Mouse (Mus musculus) lung, embryonic 14.5 days (tissue): ENCODE results near the gene Nckap1l. TPM values are rescaled to one million over a fixed set of nuclear protein-coding genes. Genes with fewer than 3 reads are reported as not detected.

Experiments used
- ATAC-seq: fragments of 200-750 bp; cut with Nextera tagmentation; 2 replicates; pipeline ENCODE4 v1.8.0; 2017; ENCODE audit warnings: mild to moderate bottlenecking, moderate TSS enrichment, moderate library complexity; ENCODE audit not compliant: insufficient read depth
- DNase-seq: peaks from one replicate; pipeline ENCODE4 v3.0.0-alpha.2; 2015
- H3K27ac ChIP-seq: fragments of 300-500 bp; sonication (generic); 2 replicates; pipeline ENCODE4 v1.5.1; 2014; ENCODE audit warnings: low read depth, mild to moderate bottlenecking, moderate library complexity
- H3K27me3 ChIP-seq: fragments of 300-500 bp; sonication (generic); 2 replicates; pipeline ENCODE4 v1.6.1; 2014; ENCODE audit warnings: low read length, control low read depth; ENCODE audit not compliant: insufficient read depth
- H3K36me3 ChIP-seq: fragments of 300-500 bp; sonication (generic); 2 replicates; pipeline ENCODE4 v1.6.1; 2014; ENCODE audit warnings: control low read depth; ENCODE audit not compliant: insufficient read depth
- H3K4me1 ChIP-seq: fragments of 300-500 bp; sonication (generic); 2 replicates; pipeline ENCODE4 v1.6.1; 2014; ENCODE audit warnings: antibody characterized with exemption, control low read depth; ENCODE audit not compliant: insufficient read depth
- H3K4me2 ChIP-seq: fragments of 300-500 bp; sonication (generic); 2 replicates; pipeline ENCODE4 v1.6.1; 2014; ENCODE audit warnings: mild to moderate bottlenecking
- H3K4me3 ChIP-seq: fragments of 300-500 bp; sonication (generic); 2 replicates; pipeline ENCODE4 v1.5.1; 2014; ENCODE audit warnings: low read depth, low read length
- H3K9ac ChIP-seq: fragments of 300-500 bp; sonication (generic); 2 replicates; pipeline ENCODE4 v1.6.1; 2014
- H3K9me3 ChIP-seq: fragments of 300-500 bp; sonication (generic); 2 replicates; pipeline ENCODE4 v1.6.1; 2016; ENCODE audit warnings: low read depth, low read length, control low read depth
- CTCF ChIP-seq: IDR thresholded peaks from 2 replicates; pipeline ENCODE4 v1.5.1; 2016; ENCODE audit warnings: antibody characterized with exemption, low read depth
- WGBS: fragments of 180-500 bp; shearing (Covaris S2); extraction: QIAGEN DNeasy Blood & Tissue Kit; methylation state at CpG from one replicate; pipeline ENCODE4 v1.1.7; 2014; 5-methylcytosine and 5-hydroxymethylcytosine counted together
- polyA plus RNA-seq: library from polyadenylated mRNA; unstranded; fragments of >200 nt; fragmentation: Nextera tagmentation; extraction: Ambion mirVana; gene quantifications from 2 replicates; pipeline ENCODE4 v1.2.1, GENCODE M21; 2014

Gene Nckap1l
- polyA plus RNA-seq, 1 experiment from 2014 or later: 2.6 TPM

DNA sequence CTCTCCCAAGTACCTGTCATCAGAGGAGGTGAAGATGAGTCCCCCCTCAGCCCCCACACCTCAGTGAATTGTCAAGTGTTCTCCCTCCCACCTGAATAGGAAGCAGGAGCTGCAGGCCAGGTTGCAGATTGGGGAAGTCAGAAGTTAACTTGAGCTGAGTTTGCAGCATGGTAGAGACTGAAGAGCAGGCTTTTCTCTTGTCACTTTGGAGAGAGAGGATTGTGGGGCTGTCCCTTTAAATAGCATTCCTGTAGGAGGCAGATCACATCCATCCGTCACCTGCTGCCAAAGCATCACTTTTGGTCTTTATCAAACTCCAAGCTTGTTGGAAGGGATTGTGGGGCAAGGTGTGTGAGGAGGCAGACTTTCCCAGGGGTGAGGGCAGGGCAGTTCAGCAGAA, 47.1 kb downstream of the Nckap1l start:
- Histone ChIP-seq H3K36me3 (no peaks in the 10 kb centered on the region), H3K27ac (no peak overlapping the region), H3K27me3 (peaks cover 25% of the 10 kb centered on the region), H3K4me2 (no peak overlapping the region), H3K9me3 (no peaks in the 10 kb centered on the region), H3K4me1 (no peaks in the 10 kb centered on the region), H3K4me3 (no peak overlapping the region), H3K9ac (no peak overlapping the region)
- no peak for ATAC-seq
- WGBS: 45% methylated on average over 1 of the region's 1 CpGs
- DNase-seq: no peak
- TF ChIP-seq CTCF: no peak

- DNase-seq: no peak
- H3K27me3 ChIP-seq: peaks cover 29% of the 10 kb centered on the region
- 46% methylated on average over 2 of the region's 2 CpGs for WGBS
These were observed 47.6 kb downstream of the Nckap1l start for GRCm38 (mm10) chr15:103501186-103501585.

GRCm38 (mm10) chr15:103502435-103503250, 49.0 kb downstream of the Nckap1l start, which contains the start of gene Pde1b:
TSS of gene Pde1b (plus strand) at chr15:103503034.
- H3K27ac ChIP-seq: no peak within 1 kb of the TSS
- DNase-seq (peak; percentile 71), ATAC-seq (peak; percentile 93)
- H3K4me2 ChIP-seq: peak within 1 kb of the TSS; percentile 99
- H3K9me3 ChIP-seq: no peaks in the 10 kb centered on the region
- under 1% methylated on average over 62 of the region's 63 CpGs for WGBS
- H3K4me1 ChIP-seq: no peaks in the 10 kb centered on the region
- H3K27me3 ChIP-seq: peaks cover 29% of the 10 kb centered on the region
- H3K4me3 ChIP-seq: peak within 1 kb of the TSS; percentile 52
- no peaks in the 10 kb centered on the region for H3K36me3 ChIP-seq
- peak within 1 kb of the TSS; percentile 49 for H3K9ac ChIP-seq
- no peak for TF ChIP-seq CTCF

More at GRCm38 (mm10) chr15:103501186-103501585, 47.6 kb downstream of the Nckap1l start:
- Histone ChIP-seq H3K9me3 (no peaks in the 10 kb centered on the region), H3K9ac (no peak overlapping the region), H3K4me1 (no peaks in the 10 kb centered on the region), H3K36me3 (no peaks in the 10 kb centered on the region), H3K27ac (no peak overlapping the region), H3K4me2 (no peak overlapping the region), H3K4me3 (no peak overlapping the region)
- no peak for ATAC-seq
- no peak for TF ChIP-seq CTCF

DNA sequence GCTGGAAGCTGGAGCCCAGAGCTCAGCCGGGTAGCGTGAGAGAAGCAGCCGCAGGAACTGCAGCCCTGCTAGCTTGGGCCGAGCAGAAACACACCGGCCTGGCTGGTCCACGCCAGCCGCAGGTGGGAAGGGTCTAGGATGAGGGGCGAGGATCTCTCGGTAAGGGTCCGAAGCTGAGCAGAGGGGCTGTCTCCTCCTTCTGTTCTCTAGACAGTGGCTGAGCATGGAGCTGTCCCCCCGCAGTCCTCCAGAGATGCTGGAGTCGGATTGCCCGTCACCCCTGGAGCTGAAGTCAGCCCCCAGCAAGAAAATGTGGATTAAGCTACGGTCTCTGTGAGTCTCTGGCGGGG, 49.6 kb downstream of the Nckap1l start:
- H3K27ac ChIP-seq: no peak overlapping the region

GRCm38 (mm10) chr15:103503660-103504059, 50.1 kb downstream of the Nckap1l start:
- H3K9me3 ChIP-seq: no peaks in the 10 kb centered on the region
- WGBS: 37% methylated on average over 12 of the region's 12 CpGs
- no peak for DNase-seq
- H3K4me2 ChIP-seq: peak overlapping the region; percentile 99
- H3K27ac ChIP-seq: no peak overlapping the region
- H3K36me3 ChIP-seq: no peaks in the 10 kb centered on the region
- TF ChIP-seq CTCF: no peak
- H3K4me1 ChIP-seq: no peaks in the 10 kb centered on the region
- no peak overlapping the region for H3K9ac ChIP-seq
- ATAC-seq: peak; percentile 1; the same call in 1 of the 2 replicates
- peak overlapping the region; percentile 52 for H3K4me3 ChIP-seq
- H3K27me3 ChIP-seq: peaks cover 29% of the 10 kb centered on the region

More for the DNA sequence above, 49.6 kb downstream of the Nckap1l start:
- Histone ChIP-seq H3K4me1 (no peaks in the 10 kb centered on the region), H3K36me3 (no peaks in the 10 kb centered on the region), H3K4me3 (peak overlapping the region; percentile 52), H3K27me3 (peaks cover 29% of the 10 kb centered on the region), H3K4me2 (peak overlapping the region; percentile 99), H3K9me3 (no peaks in the 10 kb centered on the region), H3K9ac (peak overlapping the region; percentile 49)
- TF ChIP-seq CTCF: no peak
- DNase-seq: no peak
- WGBS: 1% methylated on average over 15 of the region's 15 CpGs
- ATAC-seq: no peak; the same call in 1 of the 2 replicates

DNA sequence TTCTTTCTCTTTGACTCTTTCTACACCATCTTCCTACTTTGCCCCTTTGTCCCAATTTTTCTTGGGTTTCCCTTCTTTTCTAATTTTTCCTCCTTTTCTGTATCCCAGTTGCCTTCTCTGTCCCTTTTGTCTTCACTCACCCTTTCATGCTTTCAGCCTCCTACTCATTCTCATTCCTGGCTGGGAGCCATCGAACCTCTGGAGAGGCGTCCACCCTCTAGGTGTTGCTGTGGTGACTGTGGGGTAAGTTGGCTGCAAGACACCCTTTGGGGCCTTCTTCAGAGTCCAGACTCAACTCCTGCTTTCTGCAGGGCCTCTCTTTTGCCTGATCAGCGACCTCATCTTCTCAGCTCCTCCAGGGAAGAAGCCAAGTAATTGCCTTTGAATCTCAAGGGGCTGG, 55.7 kb downstream of the Nckap1l start:
- Histone ChIP-seq H3K4me2 (no peak overlapping the region), H3K27me3 (peaks cover 11% of the 10 kb centered on the region; the same call in 1 of the 2 replicates), H3K36me3 (no peaks in the 10 kb centered on the region), H3K9me3 (no peaks in the 10 kb centered on the region), H3K9ac (no peak overlapping the region), H3K27ac (no peak overlapping the region), H3K4me1 (peaks cover 5% of the 10 kb centered on the region; the same call in 1 of the 2 replicates), H3K4me3 (no peak overlapping the region)
- WGBS: 36% methylated on average over 3 of the region's 3 CpGs
- no peak for DNase-seq
- no peak for ATAC-seq
- TF ChIP-seq CTCF: no peak

DNA sequence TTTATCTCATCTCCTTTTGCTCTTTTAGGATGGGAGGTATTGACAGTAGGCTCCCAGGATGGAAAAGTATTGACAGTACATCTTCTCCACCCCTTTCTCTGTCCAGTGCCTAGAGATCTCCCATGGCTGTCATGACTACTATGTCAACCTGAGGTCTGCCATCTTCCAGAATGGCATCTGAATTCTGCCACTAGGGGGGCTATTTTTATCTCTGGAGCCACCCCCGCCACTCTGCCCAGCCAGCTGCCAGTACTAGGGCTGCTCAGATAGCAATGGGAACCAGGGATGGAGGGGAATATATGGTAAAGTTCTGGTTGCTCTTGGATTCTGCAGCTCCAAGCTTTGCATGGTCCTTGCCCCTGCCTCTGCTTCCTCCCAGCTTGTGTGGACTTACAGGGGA, 58.1 kb downstream of the Nckap1l start:
- Histone ChIP-seq H3K36me3 (no peaks in the 10 kb centered on the region), H3K9ac (no peak overlapping the region), H3K4me1 (peaks cover 5% of the 10 kb centered on the region; the same call in 1 of the 2 replicates), H3K9me3 (no peaks in the 10 kb centered on the region), H3K27ac (no peak overlapping the region), H3K4me2 (no peak overlapping the region), H3K4me3 (no peak overlapping the region), H3K27me3 (no peaks in the 10 kb centered on the region; the same call in 1 of the 2 replicates)
- ATAC-seq: no peak
- TF ChIP-seq CTCF: no peak
- no peak for DNase-seq
- WGBS: 64% methylated on average over 1 of the region's 1 CpGs
